Mouse (Mus musculus): Measurements from ENCODE around the gene Omp. TPM values are rescaled to one million over a fixed set of nuclear protein-coding genes. Genes with fewer than 3 reads are reported as not detected.
"Not testable (repeated sequence)": the region's sequence is repeated elsewhere in the genome, so short reads cannot be mapped to it uniquely, and the experiment has no call there.

The Omp gene
- total and polyA plus RNA-seq, 2 experiments from 2014 or later: 0.46 to 0.55 TPM

- Histone ChIP-seq H3K36me3 (ENCODE audit: insufficient read depth, low read length) (no peaks in the 10 kb centered on the region), H3K4me2 (ENCODE audit: low read depth, low read length, poor library complexity, severe bottlenecking) (no peak overlapping the region), H3K4me3 (ENCODE audit: low read depth, low read length) (no peak overlapping the region), H3K9ac (replicated peaks; ENCODE audit: low read length, poor library complexity, severe bottlenecking) (no peak overlapping the region), H3K27me3 (ENCODE audit: insufficient read depth, low read length) (peaks cover 24% of the 10 kb centered on the region), H3K4me1 (ENCODE audit: insufficient read depth, low read length) (0 out of 2 replicates have a peak, but pooled peaks cover 7% of the 10 kb centered on the region), H3K9me3 (ENCODE audit: low read length) (no peaks in the 10 kb centered on the region), H3K27ac (ENCODE audit: low read depth, low read length) (no peak overlapping the region)
- no peak for ATAC-seq (ENCODE audit: low FRiP score)
- TF ChIP-seq CTCF (IDR thresholded peaks at IDR 0.05): no peak
- DNase-seq (ENCODE audit: low spot score): no peak
- WGBS: 45% methylated on average over 3 of the region's 3 CpGs
These were observed 44.4 kb upstream of the Omp start for GRCm38 (mm10) chr7:98189745-98190144.

GRCm38 (mm10) chr7:98188680-98189079, 43.4 kb upstream of the Omp start:
- Histone ChIP-seq H3K36me3 (ENCODE audit: insufficient read depth, low read length) (no peaks in the 10 kb centered on the region), H3K4me1 (ENCODE audit: insufficient read depth, low read length) (0 out of 2 replicates have a peak, but pooled peaks cover 3% of the 10 kb centered on the region), H3K27ac (ENCODE audit: low read depth, low read length) (no peak overlapping the region), H3K4me3 (ENCODE audit: low read depth, low read length) (no peak overlapping the region), H3K4me2 (ENCODE audit: low read depth, low read length, poor library complexity, severe bottlenecking) (no peak overlapping the region), H3K9ac (replicated peaks; ENCODE audit: low read length, poor library complexity, severe bottlenecking) (no peak overlapping the region), H3K27me3 (ENCODE audit: insufficient read depth, low read length) (peaks cover 24% of the 10 kb centered on the region), H3K9me3 (ENCODE audit: low read length) (no peaks in the 10 kb centered on the region)
- ATAC-seq (ENCODE audit: low FRiP score) (no peak), DNase-seq (ENCODE audit: low spot score) (no peak)
- 96% methylated on average over 2 of the region's 2 CpGs for whole genome bisulfite sequencing
- TF ChIP-seq CTCF (IDR thresholded peaks at IDR 0.05): no peak

- Histone ChIP-seq H3K36me3 (ENCODE audit: insufficient read depth, low read length) (no peaks in the 10 kb centered on the region), H3K27ac (ENCODE audit: low read depth, low read length) (no peak overlapping the region), H3K9me3 (ENCODE audit: low read length) (no peaks in the 10 kb centered on the region), H3K9ac (replicated peaks; ENCODE audit: low read length, poor library complexity, severe bottlenecking) (no peak overlapping the region), H3K4me1 (ENCODE audit: insufficient read depth, low read length) (no peaks in the 10 kb centered on the region), H3K27me3 (ENCODE audit: insufficient read depth, low read length) (peaks cover 24% of the 10 kb centered on the region), H3K4me2 (ENCODE audit: low read depth, low read length, poor library complexity, severe bottlenecking) (no peak overlapping the region), H3K4me3 (ENCODE audit: low read depth, low read length) (no peak overlapping the region)
- no peak for TF ChIP-seq CTCF (IDR thresholded peaks at IDR 0.05)
- 99% methylated on average over 2 of the region's 2 CpGs for WGBS
- ATAC-seq (ENCODE audit: low FRiP score) (no peak), DNase-seq (ENCODE audit: low spot score) (no peak)
These were observed 42.9 kb upstream of the Omp start for GRCm38 (mm10) chr7:98188238-98188637.

GRCm38 (mm10) chr7:98187332-98187731, 42.0 kb upstream of the Omp start:
- not testable (repeated sequence) for H3K27ac ChIP-seq (ENCODE audit: low read depth, low read length); H3K9me3 ChIP-seq (ENCODE audit: low read length); ATAC-seq (ENCODE audit: low FRiP score); DNase-seq (ENCODE audit: low spot score); H3K4me3 ChIP-seq (ENCODE audit: low read depth, low read length); H3K4me2 ChIP-seq (ENCODE audit: low read depth, low read length, poor library complexity, severe bottlenecking); H3K36me3 ChIP-seq (ENCODE audit: insufficient read depth, low read length); H3K4me1 ChIP-seq (ENCODE audit: insufficient read depth, low read length); H3K9ac ChIP-seq (replicated peaks; ENCODE audit: low read length, poor library complexity, severe bottlenecking)
- peaks cover 15% of the 10 kb centered on the region for H3K27me3 ChIP-seq (ENCODE audit: insufficient read depth, low read length)
- 68% methylated on average over 3 of the region's 3 CpGs for WGBS

- 27% methylated on average over 8 of the region's 8 CpGs for WGBS
- Histone ChIP-seq H3K4me1 (ENCODE audit: insufficient read depth, low read length) (no peaks in the 10 kb centered on the region), H3K9ac (replicated peaks; ENCODE audit: low read length, poor library complexity, severe bottlenecking) (no peak overlapping the region), H3K9me3 (ENCODE audit: low read length) (no peaks in the 10 kb centered on the region), H3K27ac (ENCODE audit: low read depth, low read length) (no peak overlapping the region), H3K27me3 (ENCODE audit: insufficient read depth, low read length) (peaks cover 8% of the 10 kb centered on the region), H3K4me3 (ENCODE audit: low read depth, low read length) (no peak overlapping the region), H3K36me3 (ENCODE audit: insufficient read depth, low read length) (no peaks in the 10 kb centered on the region), H3K4me2 (ENCODE audit: low read depth, low read length, poor library complexity, severe bottlenecking) (no peak overlapping the region)
- TF ChIP-seq CTCF (IDR thresholded peaks at IDR 0.05): no peak
- ATAC-seq (ENCODE audit: low FRiP score) (peak; percentile 63; the same call in 1 of the 2 replicates), DNase-seq (ENCODE audit: low spot score) (peak; percentile 70)
These were observed 41.3 kb upstream of the Omp start for GRCm38 (mm10) chr7:98186637-98187036.

- H3K27me3 ChIP-seq (ENCODE audit: insufficient read depth, low read length): peaks cover 6% of the 10 kb centered on the region; the same call in 1 of the 2 replicates
- H3K9ac ChIP-seq (replicated peaks; ENCODE audit: low read length, poor library complexity, severe bottlenecking): no peak overlapping the region
- H3K36me3 ChIP-seq (ENCODE audit: insufficient read depth, low read length): no peaks in the 10 kb centered on the region
- no peak overlapping the region for H3K4me3 ChIP-seq (ENCODE audit: low read depth, low read length)
- ATAC-seq (ENCODE audit: low FRiP score): peak; percentile 63; the same call in 1 of the 2 replicates
- H3K4me1 ChIP-seq (ENCODE audit: insufficient read depth, low read length): no peaks in the 10 kb centered on the region
- peak; percentile 78 for DNase-seq (ENCODE audit: low spot score)
- peak overlapping the region; percentile 51; the same call in 1 of the 2 replicates for H3K27ac ChIP-seq (ENCODE audit: low read depth, low read length)
- no peak for TF ChIP-seq CTCF (IDR thresholded peaks at IDR 0.05)
- H3K4me2 ChIP-seq (ENCODE audit: low read depth, low read length, poor library complexity, severe bottlenecking): no peak overlapping the region
- WGBS: 69% methylated on average over 6 of the region's 6 CpGs
- H3K9me3 ChIP-seq (ENCODE audit: low read length): no peaks in the 10 kb centered on the region
These were observed 40.0 kb upstream of the Omp start for GRCm38 (mm10) chr7:98185326-98185725.

All from midbrain, postnatal 0 days (tissue).